22 mouse cellular contexts compared by ENCODE assay signal in genomic region chr11:74100724-74101123, GRCm38 (mm10). TPM values are rescaled to one million over a fixed set of nuclear protein-coding genes. Genes with fewer than 3 reads are reported as not detected.
DNase-seq lines count a peak whose midpoint lies in the region; ATAC-seq lines count a peak whose summit lies in the region.
"Had no signal": no experiment of that assay in that cellular context is flagged by ENCODE, and none has a peak within 500 bp of the region (broad histone marks: within the 10 kb centered on the region; RNA-seq: fewer than 3 reads in every experiment).

No protein-coding gene starts in this region.

- DNase-seq in heart, adult 18-20 months: peak; percentile 2 to 12
- DNase-seq in heart, postnatal 4 days: no peak
- peak; percentile 72 for DNase-seq in A20 (ENCODE audit: low read depth, low spot score)
- DNase-seq in T-cell, adult 2 months (ENCODE audit: low spot score): peak; percentile 6
- DNase-seq in layer of hippocampus, postnatal 36 days: no peak
- no peak for DNase-seq in left cerebral cortex, adult 8-10 months (ENCODE audit: low spot score in 2 of 2)
- DNase-seq in right cerebral cortex, postnatal 4 days: no peak
- DNase-seq: adrenal gland, adult 2 months; B cell, adult 2 months; cerebellum, adult 8-10 months; gastrocnemius, adult 2 months; kidney, adult 8-10 months; kidney, postnatal 25 days; layer of hippocampus, adult 9-11 months; liver, embryonic 13.5 days; right cerebral cortex, adult 18-20 months; thymus, adult 2 months had no signal

- peak; percentile 98 for ATAC-seq in monocyte, adult 5-6 weeks (replicated peaks; ENCODE audit: insufficient number of reproducible peaks, low FRiP score, low TSS enrichment, poor library complexity, severe bottlenecking)
- ATAC-seq: inflammation-experienced regulatory T-cells, adult 6 months had no signal

RNA-seq across cellular contexts. Expression of gene Olfr401, which starts 12.8 kb away (rescaled TPM):
- not detected for total RNA-seq in heart, adult 18-20 months (2021)
- not detected for total RNA-seq in heart, postnatal 4 days (2021)
- not detected in 3 replicates for total RNA-seq in monocyte, adult 5-6 weeks (2017)
- total RNA-seq in layer of hippocampus, postnatal 36 days (2021): not detected
- not detected for total RNA-seq in left cerebral cortex, adult 8-10 months (2022)
- total RNA-seq: adrenal gland, adult 2 months; ES-E14; gastrocnemius, adult 2 months; left cerebral cortex, postnatal 14 days; midbrain, postnatal 0 days had no signal

RNA-seq across cellular contexts. Expression of gene Zfp616, which starts 31.0 kb away (rescaled TPM):
- total RNA-seq in heart, adult 18-20 months (2021): not detected
- not detected for total RNA-seq in heart, postnatal 4 days (2021)
- total RNA-seq in monocyte, adult 5-6 weeks (2017): not detected in 3 replicates
- not detected for total RNA-seq in layer of hippocampus, postnatal 36 days (2021)
- total RNA-seq in left cerebral cortex, adult 8-10 months (2022): not detected
- total RNA-seq: adrenal gland, adult 2 months; ES-E14; gastrocnemius, adult 2 months; left cerebral cortex, postnatal 14 days; midbrain, postnatal 0 days had no signal

RNA-seq across cellular contexts. Expression of gene Olfr399, which starts 44.3 kb away (rescaled TPM):
- total RNA-seq in heart, adult 18-20 months (2021): not detected
- total RNA-seq in heart, postnatal 4 days (2021): not detected
- total RNA-seq in monocyte, adult 5-6 weeks (2017): not detected in 3 replicates
- total RNA-seq in layer of hippocampus, postnatal 36 days (2021): not detected
- total RNA-seq in left cerebral cortex, adult 8-10 months (2022): not detected
- total RNA-seq: adrenal gland, adult 2 months; ES-E14; gastrocnemius, adult 2 months; left cerebral cortex, postnatal 14 days; midbrain, postnatal 0 days had no signal

RNA-seq across cellular contexts. Expression of gene Olfr139, which starts 44.4 kb away (rescaled TPM):
- total RNA-seq in heart, adult 18-20 months (2021): not detected
- total RNA-seq in heart, postnatal 4 days (2021): not detected
- not detected in 3 replicates for total RNA-seq in monocyte, adult 5-6 weeks (2017)
- total RNA-seq in layer of hippocampus, postnatal 36 days (2021): not detected
- not detected for total RNA-seq in left cerebral cortex, adult 8-10 months (2022)
- total RNA-seq: adrenal gland, adult 2 months; ES-E14; gastrocnemius, adult 2 months; left cerebral cortex, postnatal 14 days; midbrain, postnatal 0 days had no signal

RNA-seq across cellular contexts. Expression of gene Olfr402, which starts 52.6 kb away (rescaled TPM):
- not detected for total RNA-seq in heart, adult 18-20 months (2021)
- not detected for total RNA-seq in heart, postnatal 4 days (2021)
- total RNA-seq in monocyte, adult 5-6 weeks (2017): not detected in 3 replicates
- total RNA-seq in layer of hippocampus, postnatal 36 days (2021): not detected
- total RNA-seq in left cerebral cortex, adult 8-10 months (2022): not detected
- total RNA-seq: adrenal gland, adult 2 months; ES-E14; gastrocnemius, adult 2 months; left cerebral cortex, postnatal 14 days; midbrain, postnatal 0 days had no signal

Comparison
In these comparisons a context has a peak if more than half of its experiments do, and no peak if none do; other contexts are left out.
1. DNase-seq: peak in heart, adult 18-20 months (2 of 2), A20 (single experiment) and T-cell, adult 2 months (single experiment); none in heart, postnatal 4 days (single experiment), layer of hippocampus, postnatal 36 days (0 of 2), left cerebral cortex, adult 8-10 months (0 of 2) and right cerebral cortex, postnatal 4 days (single experiment).